Mouse (Mus musculus) lung, adult 2 months (tissue): ENCODE measurements at regions not wholly inside any gene's neighbourhood (a gene's known extent, or its start where the extent isn't known, plus 50 kb on each side); places are given as distances from the start of the nearest gene placed in this dataset.

Source experiments
- CTCF ChIP-seq: fragments of 200-500 bp; IDR thresholded peaks from 2 replicates; pipeline ENCODE4 v1.5.1; 2011; ENCODE audit warnings: mild to moderate bottlenecking, low read length, control low read depth; ENCODE audit not compliant: insufficient read depth
- POLR2A ChIP-seq: fragments of 200-500 bp; IDR thresholded peaks from 2 replicates; pipeline ENCODE4 v1.6.1; 2011; ENCODE audit warnings: low read depth, mild to moderate bottlenecking, control low read depth, low read length, borderline replicate concordance; ENCODE audit errors: extremely low read depth

- TF ChIP-seq CTCF (no peak), POLR2A (no peak)
These were observed 178.1 kb upstream of the Irx5 start for GRCm38 (mm10) chr8:92179327-92179726.
